Mouse (Mus musculus) spleen, adult 2 months (tissue): ENCODE measurements around the gene Pank2. TPM values are rescaled to one million over a fixed set of nuclear protein-coding genes. Genes with fewer than 3 reads are reported as not detected.
"Not testable (repeated sequence)": the region's sequence is repeated elsewhere in the genome, so short reads cannot be mapped to it uniquely, and the experiment has no call there.

Experiments
- DNase-seq, 2 experiments: peaks; one replicate each; pipeline versions ENCODE4 v3.0.0 to v3.0.0-alpha.2; 2012 to 2021; ENCODE audit warnings: low spot score in 2 of 2, low read depth in 1 of 2
- H3K27ac ChIP-seq: fragments of 200-500 bp; 2 replicates; pipeline ENCODE4 v1.5.1; 2012; ENCODE audit warnings: low read length, inconsistent platforms; ENCODE audit not compliant: insufficient read depth
- H3K27me3 ChIP-seq: fragments of 200-500 bp; 2 replicates; pipeline ENCODE4 v1.6.1; 2012; ENCODE audit warnings: mild to moderate bottlenecking, moderate library complexity, low read length, inconsistent platforms; ENCODE audit not compliant: control insufficient read depth, insufficient read depth
- H3K36me3 ChIP-seq: fragments of 200-500 bp; 2 replicates; pipeline ENCODE4 v1.6.1; 2012; ENCODE audit warnings: mild to moderate bottlenecking, low read length, inconsistent platforms; ENCODE audit not compliant: control insufficient read depth, insufficient read depth
- H3K4me1 ChIP-seq: fragments of 200-500 bp; 2 replicates; pipeline ENCODE4 v1.6.1; 2011; ENCODE audit warnings: inconsistent platforms; ENCODE audit not compliant: control insufficient read depth, insufficient read depth, insufficient read length
- H3K4me3 ChIP-seq: fragments of 200-500 bp; 2 replicates; pipeline ENCODE4 v1.5.1; 2011; ENCODE audit warnings: mild to moderate bottlenecking, inconsistent platforms; ENCODE audit not compliant: insufficient read depth, insufficient read length; ENCODE audit errors: extremely low read depth
- CTCF ChIP-seq: fragments of 200-500 bp; IDR thresholded peaks from 2 replicates; pipeline ENCODE4 v1.5.1; 2011; ENCODE audit warnings: mild to moderate bottlenecking, inconsistent platforms; ENCODE audit not compliant: insufficient read depth, insufficient read length, insufficient replicate concordance; ENCODE audit errors: extremely low read depth
- POLR2A ChIP-seq: fragments of 200-500 bp; IDR thresholded peaks from 2 replicates; pipeline ENCODE4 v1.6.1; 2011; ENCODE audit warnings: low read depth, low read length, inconsistent platforms
- WGBS: fragments of 180-500 bp; shearing (Covaris S2); methylation state at CpG from one replicate; pipeline ENCODE4 v1.1.7; 2018; 5-methylcytosine and 5-hydroxymethylcytosine counted together
- polyA plus RNA-seq: library from polyadenylated mRNA; depleted of rRNA; stranded (reverse); fragments of >200 nt; gene quantifications from 2 replicates; pipeline ENCODE4 v1.2.3, GENCODE M21; 2012

The Pank2 gene
- polyA plus RNA-seq, 1 experiment = 10.7 TPM

DNA sequence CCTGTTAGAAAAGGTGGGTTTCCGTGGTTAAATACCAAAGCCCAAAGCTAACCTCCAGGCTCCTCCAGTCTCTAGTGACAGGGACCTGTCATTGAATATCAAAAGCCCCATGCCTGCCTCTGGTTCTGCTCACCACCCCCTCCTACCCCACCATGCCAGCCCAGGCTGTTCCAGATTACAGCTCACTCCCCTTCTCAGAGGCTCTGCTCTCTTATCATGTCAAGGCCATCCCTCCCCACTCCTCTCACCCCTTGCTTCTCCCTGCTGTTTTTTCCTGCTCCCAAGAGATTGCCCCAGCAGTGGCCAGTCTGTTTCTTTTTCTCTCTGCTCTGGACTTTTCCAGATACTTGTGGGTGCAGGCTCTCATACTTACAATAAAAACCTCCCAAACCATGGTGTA lies 38.7 kb upstream of the Pank2 start:
- WGBS = 74% methylated on average over 1 of the region's 1 CpGs
- Histone ChIP-seq H3K36me3 (no peaks in the 10 kb centered on the region), H3K4me3 (no peak overlapping the region), H3K27ac (no peak overlapping the region), H3K4me1 (no peaks in the 10 kb centered on the region), H3K27me3 (no peaks in the 10 kb centered on the region)
- no peak for TF ChIP-seq POLR2A
- no peak for TF ChIP-seq CTCF
- DNase-seq = no peak

DNA sequence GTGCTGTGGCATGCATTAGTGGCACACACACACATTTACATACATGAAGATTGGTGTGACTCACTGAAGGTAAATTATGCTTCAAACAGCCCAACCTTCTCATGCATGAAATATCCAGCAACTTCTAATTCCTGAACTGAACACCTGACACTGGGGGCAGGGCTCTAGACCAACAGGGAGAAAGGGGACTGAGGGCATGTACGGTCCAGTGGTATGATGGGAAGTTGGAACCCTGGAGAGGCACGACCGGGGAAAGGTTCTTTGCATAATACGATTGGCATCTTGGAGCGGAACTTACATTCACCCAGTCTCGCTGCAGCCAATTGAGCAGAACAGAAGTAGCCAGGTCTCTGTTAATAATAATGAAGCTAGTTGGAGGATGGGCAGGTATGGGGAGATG lies 37.1 kb upstream of the Pank2 start:
- Histone ChIP-seq H3K36me3 (no peaks in the 10 kb centered on the region), H3K27me3 (no peaks in the 10 kb centered on the region), H3K27ac (no peak overlapping the region), H3K4me1 (no peaks in the 10 kb centered on the region), H3K4me3 (no peak overlapping the region)
- DNase-seq = no peak
- TF ChIP-seq CTCF (no peak), POLR2A (no peak)
- WGBS = 90% methylated on average over 6 of the region's 6 CpGs

DNA sequence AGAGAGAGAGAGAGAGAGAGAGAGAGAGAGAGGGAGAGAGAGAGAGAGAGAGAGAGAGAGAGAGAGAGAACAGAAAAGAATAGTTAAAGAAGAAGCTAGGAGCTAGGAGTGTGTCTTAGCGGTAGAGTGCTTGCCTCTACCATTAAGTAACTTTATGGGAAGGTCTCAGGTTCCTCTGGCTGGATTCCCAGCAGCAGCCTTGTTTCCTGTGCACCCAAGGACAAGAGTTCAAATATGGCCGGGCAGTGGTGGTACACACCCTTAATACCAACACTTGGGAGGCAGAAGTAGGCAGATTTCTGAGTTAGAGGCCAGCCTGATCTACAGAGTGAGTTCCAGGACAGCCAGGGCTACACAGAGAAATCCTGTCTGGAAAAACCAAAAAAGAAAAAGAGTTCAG lies 35.6 kb upstream of the Pank2 start:
- H3K27ac ChIP-seq, DNase-seq, H3K4me3 ChIP-seq, H3K4me1 ChIP-seq, H3K36me3 ChIP-seq, H3K27me3 ChIP-seq: not testable (repeated sequence)
- WGBS = 64% methylated on average over 2 of the region's 2 CpGs

DNA sequence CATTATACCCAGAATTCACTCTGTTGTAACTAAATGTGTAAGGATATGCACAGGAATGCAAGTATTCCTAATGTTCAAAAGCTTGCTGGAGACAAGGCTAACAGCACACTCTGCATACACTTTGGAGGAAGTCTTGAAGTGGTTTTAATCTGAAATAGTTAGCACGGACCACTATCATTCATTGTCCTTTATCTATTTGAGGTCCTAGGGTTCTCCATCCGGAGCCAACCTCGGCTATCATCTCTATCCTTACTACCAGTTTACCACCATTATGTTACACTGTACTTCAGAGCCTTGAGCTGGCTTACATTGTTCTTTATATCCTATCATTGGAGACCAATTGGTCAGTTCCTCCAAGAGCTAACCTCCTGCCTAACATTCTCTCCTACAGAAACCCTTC lies 35.1 kb upstream of the Pank2 start:
- TF ChIP-seq CTCF = no peak
- TF ChIP-seq POLR2A = no peak
- Histone ChIP-seq H3K4me1 (no peaks in the 10 kb centered on the region), H3K27ac (no peak overlapping the region), H3K36me3 (no peaks in the 10 kb centered on the region), H3K27me3 (no peaks in the 10 kb centered on the region), H3K4me3 (no peak overlapping the region)
- DNase-seq = no peak
- 86% methylated on average over 3 of the region's 3 CpGs for WGBS

DNA sequence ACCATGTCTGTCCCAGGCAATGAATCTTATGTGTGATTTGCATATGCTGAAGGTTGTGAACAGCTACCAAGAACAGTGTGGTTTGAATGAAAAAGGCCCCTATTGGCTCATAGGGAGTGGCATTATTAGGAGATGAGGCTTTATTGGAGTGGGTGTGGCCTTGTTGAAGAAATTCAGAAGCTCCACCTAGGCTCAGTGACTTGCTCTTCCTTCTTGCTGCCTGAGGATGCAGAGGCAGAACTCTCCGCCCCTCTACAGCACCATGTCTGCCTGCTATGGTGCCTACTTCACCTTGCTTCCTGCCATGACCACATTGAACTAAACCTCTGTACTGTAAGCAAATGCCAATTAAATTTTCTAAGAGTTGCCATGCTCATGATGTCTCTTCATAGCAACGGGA lies 29.7 kb upstream of the Pank2 start:
- Histone ChIP-seq H3K36me3 (no peaks in the 10 kb centered on the region), H3K27me3 (no peaks in the 10 kb centered on the region), H3K4me3 (no peak overlapping the region), H3K27ac (no peak overlapping the region), H3K4me1 (peaks cover 14% of the 10 kb centered on the region; the same call in 1 of the 2 replicates)
- DNase-seq = peak in 1 of 2 experiments; percentile 15
- 75% methylated on average over 2 of the region's 2 CpGs for WGBS
- TF ChIP-seq POLR2A (no peak), CTCF (no peak)

DNA sequence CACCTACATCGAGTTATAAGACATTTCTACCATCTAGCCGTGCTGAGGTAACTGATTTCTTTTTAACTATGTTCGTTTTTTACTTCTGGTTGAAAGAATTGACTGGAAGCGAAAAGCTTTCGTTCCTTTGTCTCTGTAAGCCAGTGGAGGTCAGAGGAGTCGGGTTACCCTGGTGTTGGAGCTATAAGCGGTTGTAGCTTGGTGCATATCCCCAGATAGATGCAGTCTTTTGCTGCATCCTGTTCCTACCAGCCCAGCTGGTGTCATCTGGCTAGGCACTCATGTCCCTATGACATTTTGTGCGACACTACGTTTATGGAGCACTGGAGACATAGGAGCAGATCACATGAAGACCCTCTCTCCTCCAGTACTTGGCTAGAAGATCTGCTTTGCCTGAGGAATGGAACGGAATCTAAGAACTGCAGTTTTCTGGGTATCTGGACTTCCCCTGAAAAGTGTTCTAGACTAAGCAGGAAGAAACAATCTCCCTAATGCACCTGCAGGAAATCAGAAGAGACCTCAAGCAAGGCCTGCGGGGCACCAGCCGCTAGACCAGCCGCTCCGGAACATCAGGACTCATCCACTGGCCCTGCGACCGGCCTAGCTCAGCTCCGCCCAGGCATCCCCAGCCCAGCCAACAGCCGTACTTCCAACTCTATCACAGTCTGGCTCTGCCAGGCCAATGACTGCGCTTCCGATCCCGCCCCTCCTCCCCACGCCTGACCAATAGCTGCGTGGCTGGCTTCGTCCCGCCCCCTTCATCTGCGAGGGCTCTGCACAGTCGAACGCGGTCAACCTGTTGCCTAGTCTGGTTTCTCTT lies 28.8 kb upstream of the Pank2 start, which contains the start of gene Mavs:
TSS of gene Mavs (plus strand) at position 757 of the 820 bp plus-strand sequence.
- no peaks in the 10 kb centered on the region for H3K36me3 ChIP-seq
- H3K4me1 ChIP-seq = peaks cover 14% of the 10 kb centered on the region; the same call in 1 of the 2 replicates
- 18% methylated on average over 29 of the region's 29 CpGs for WGBS

DNA sequence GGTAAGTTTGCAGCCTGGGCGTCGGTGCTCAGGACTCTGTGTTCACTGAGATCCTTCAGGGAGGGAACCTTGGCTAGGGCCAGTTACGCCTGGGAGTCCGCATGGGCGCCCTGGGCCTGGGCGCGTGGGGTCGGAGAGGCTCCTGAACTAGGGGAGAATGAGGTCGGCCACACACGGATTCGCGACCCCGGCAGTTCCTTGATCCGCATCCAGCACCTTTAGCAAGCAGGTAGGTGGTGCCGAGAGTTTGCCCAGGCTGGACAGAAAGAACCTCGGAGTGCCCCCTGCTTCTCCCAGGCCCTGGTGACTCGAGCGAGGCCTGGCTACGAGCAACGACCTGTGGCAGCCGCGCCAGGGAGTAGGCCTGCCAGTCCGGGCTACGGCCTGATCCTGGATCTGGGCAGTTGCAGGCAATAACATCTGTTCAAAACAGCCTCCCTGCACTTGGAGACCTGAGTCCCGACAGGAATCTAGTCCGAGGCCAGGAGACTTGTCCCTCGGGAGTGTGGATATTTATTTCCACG lies 28.1 kb upstream of the Pank2 start:
- 6% methylated on average over 28 of the region's 28 CpGs for WGBS
- H3K36me3 ChIP-seq = peaks cover 6% of the 10 kb centered on the region
- H3K4me1 ChIP-seq = peaks cover 14% of the 10 kb centered on the region; the same call in 1 of the 2 replicates

More for the DNA sequence above, 28.8 kb upstream of the Pank2 start, which contains the start of gene Mavs:
- Histone ChIP-seq H3K4me3 (peak within 1 kb of the TSS; percentile 90), H3K27me3 (no peaks in the 10 kb centered on the region), H3K27ac (peak within 1 kb of the TSS; percentile 86)
- peak; percentile 79 to 94 for DNase-seq
- TF ChIP-seq POLR2A (peak; percentile 61), CTCF (no peak)

More for the DNA sequence above, 28.1 kb upstream of the Pank2 start:
- H3K27me3 ChIP-seq = no peaks in the 10 kb centered on the region
- H3K27ac ChIP-seq = peak overlapping the region; percentile 86
- H3K4me3 ChIP-seq = peak overlapping the region; percentile 90
- DNase-seq = no peak
- TF ChIP-seq CTCF (no peak), POLR2A (no peak)
